Mouse (Mus musculus) MEL (cell line): ENCODE results near the gene Mea1. TPM values are rescaled to one million over a fixed set of nuclear protein-coding genes. Genes with fewer than 3 reads are reported as not detected.

Experiments used
- DNase-seq: peaks from one replicate; pipeline ENCODE4 v3.0.0; 2011; ENCODE audit warnings: low read depth, low spot score
- H3K27ac ChIP-seq: 2 replicates; pipeline ENCODE4 v1.5.1; 2012; ENCODE audit warnings: low read depth, mild to moderate bottlenecking, control low read depth, low read length, moderate library complexity; ENCODE audit not compliant: control insufficient read depth
- H3K27me3 ChIP-seq, 2 experiments: fragments of 150-350 bp in 1 of 2; sonication (generic) in 1 of 2; 2 replicates each; pipeline ENCODE4 v1.6.1; 2012; ENCODE audit warnings: low read length in 2 of 2, mild to moderate bottlenecking in 2 of 2, improper control_type of control experiment in 1 of 2, moderate library complexity in 1 of 2; ENCODE audit not compliant: insufficient read depth in 2 of 2, control insufficient read depth in 1 of 2
- H3K36me3 ChIP-seq, 2 experiments: 2 replicates each; pipeline ENCODE4 v1.6.1; 2012 to 2014; ENCODE audit warnings: low read length in 2 of 2, improper control_type of control experiment in 1 of 2, inconsistent platforms in 1 of 2, mild to moderate bottlenecking in 1 of 2; ENCODE audit not compliant: insufficient read depth in 2 of 2, control insufficient read depth in 1 of 2
- H3K4me1 ChIP-seq, 2 experiments: fragments of 150-350 bp in 1 of 2; sonication (generic) in 1 of 2; 2 replicates each; pipeline ENCODE4 v1.6.1; 2012; ENCODE audit warnings: low read length in 2 of 2, improper control_type of control experiment in 1 of 2, mild to moderate bottlenecking in 1 of 2; ENCODE audit not compliant: insufficient read depth in 2 of 2, control insufficient read depth in 1 of 2
- H3K4me3 ChIP-seq, 2 experiments: fragments of 150-350 bp in 1 of 2; sonication (generic) in 1 of 2; 2 replicates each; pipeline ENCODE4 v1.5.1; 2012; ENCODE audit warnings: low read depth in 2 of 2, low read length in 2 of 2, mild to moderate bottlenecking in 2 of 2, moderate library complexity in 2 of 2, control low read depth in 1 of 2, improper control_type of control experiment in 1 of 2; ENCODE audit not compliant: control insufficient read depth in 1 of 2, insufficient read depth in 1 of 2
- H3K79me2 ChIP-seq: 2 replicates; pipeline ENCODE4 v1.6.1; 2012; ENCODE audit warnings: mild to moderate bottlenecking, low read length, moderate library complexity; ENCODE audit not compliant: control insufficient read depth, poor library complexity, insufficient read depth
- H3K9ac ChIP-seq: 2 replicates; pipeline ENCODE4 v1.6.1; 2012; ENCODE audit warnings: low read depth, mild to moderate bottlenecking, control low read depth, low read length, moderate library complexity; ENCODE audit not compliant: control insufficient read depth, poor library complexity, severe bottlenecking
- H3K9me3 ChIP-seq: fragments of 150-350 bp; sonication (generic); replicated peaks from 2 replicates; pipeline ENCODE4 v1.6.1; 2012; ENCODE audit warnings: mild to moderate bottlenecking, low read length, improper control_type of control experiment, moderate library complexity; ENCODE audit not compliant: insufficient read depth
- BHLHE40 ChIP-seq: IDR thresholded peaks from 2 replicates; pipeline ENCODE4 v1.6.1; 2012; ENCODE audit warnings: low read depth, mild to moderate bottlenecking, inconsistent platforms, low read length, improper control_type of control experiment, borderline replicate concordance
- CHD2 ChIP-seq: IDR thresholded peaks from 2 replicates; pipeline ENCODE4 v1.6.1; 2011; ENCODE audit warnings: low read length, improper control_type of control experiment
- EP300 ChIP-seq, 2 experiments: IDR thresholded peaks; 2 replicates each; pipeline ENCODE4 v1.6.1; 2011; ENCODE audit warnings: improper control_type of control experiment in 2 of 2, low read length in 2 of 2, low read depth in 1 of 2, mild to moderate bottlenecking in 1 of 2
- ETS1 ChIP-seq: IDR thresholded peaks from 2 replicates; pipeline ENCODE4 v1.6.1; 2012; ENCODE audit warnings: low read depth, mild to moderate bottlenecking, inconsistent platforms, low read length, improper control_type of control experiment, moderate library complexity
- HCFC1 ChIP-seq: IDR thresholded peaks from 2 replicates; pipeline ENCODE4 v1.6.1; 2012; ENCODE audit warnings: low read depth, mild to moderate bottlenecking, inconsistent platforms, low read length, improper control_type of control experiment, moderate library complexity
- JUND ChIP-seq: IDR thresholded peaks from 2 replicates; pipeline ENCODE4 v1.6.1; 2011; ENCODE audit warnings: low read depth, mild to moderate bottlenecking, improper control_type of control experiment, low read length
- KAT2A ChIP-seq: conservative IDR thresholded peaks from 2 replicates; pipeline ENCODE4 v1.6.1; 2012; ENCODE audit warnings: low read depth, low read length, improper control_type of control experiment, inconsistent platforms
- MAX ChIP-seq: IDR thresholded peaks from 2 replicates; pipeline ENCODE4 v1.6.1; 2011; ENCODE audit warnings: low read length, improper control_type of control experiment
- MAZ ChIP-seq: IDR thresholded peaks from 2 replicates; pipeline ENCODE4 v1.6.1; 2012; ENCODE audit warnings: low read depth, mild to moderate bottlenecking, inconsistent platforms, low read length, improper control_type of control experiment
- MEF2A ChIP-seq: IDR thresholded peaks from 2 replicates; pipeline ENCODE4 v1.6.1; 2014; ENCODE audit warnings: low read depth, mild to moderate bottlenecking, inconsistent platforms, low read length, improper control_type of control experiment; ENCODE audit not compliant: poor library complexity, insufficient replicate concordance, severe bottlenecking; ENCODE audit errors: extremely low read depth
- MXI1 ChIP-seq: IDR thresholded peaks from 2 replicates; pipeline ENCODE4 v1.6.1; 2011; ENCODE audit warnings: mild to moderate bottlenecking, low read depth, low read length, improper control_type of control experiment
- MYB ChIP-seq: IDR thresholded peaks from 2 replicates; pipeline ENCODE4 v1.6.1; 2011; ENCODE audit warnings: mild to moderate bottlenecking, low read depth, low read length, improper control_type of control experiment
- MYC ChIP-seq: IDR thresholded peaks from 2 replicates; pipeline ENCODE4 v1.6.1; 2011; ENCODE audit warnings: low read depth, mild to moderate bottlenecking, low read length, improper control_type of control experiment, moderate library complexity
- POLR2AphosphoS5 ChIP-seq: IDR thresholded peaks from 2 replicates; pipeline ENCODE4 v1.6.1; 2012; ENCODE audit warnings: low read depth, borderline replicate concordance, mild to moderate bottlenecking, inconsistent platforms, low read length, moderate library complexity, mixed read lengths
- RCOR1 ChIP-seq: IDR thresholded peaks from 2 replicates; pipeline ENCODE4 v1.6.1; 2012; ENCODE audit warnings: low read depth, mild to moderate bottlenecking, inconsistent platforms, low read length, improper control_type of control experiment
- SIN3A ChIP-seq: IDR thresholded peaks from 2 replicates; pipeline ENCODE4 v1.6.1; 2012; ENCODE audit warnings: low read length, improper control_type of control experiment, inconsistent platforms
- SMC3 ChIP-seq: IDR thresholded peaks from 2 replicates; pipeline ENCODE4 v1.6.1; 2011; ENCODE audit warnings: low read depth, low read length, improper control_type of control experiment
- TAL1 ChIP-seq: IDR thresholded peaks from 2 replicates; pipeline ENCODE4 v1.6.1; 2012; ENCODE audit warnings: mild to moderate bottlenecking, inconsistent platforms, low read length, moderate library complexity, mixed read lengths
- TCF12 ChIP-seq: IDR thresholded peaks from 2 replicates; pipeline ENCODE4 v1.6.1; 2014; ENCODE audit warnings: low read depth, mild to moderate bottlenecking, inconsistent platforms, low read length, improper control_type of control experiment, moderate library complexity
- ZKSCAN1 ChIP-seq: IDR thresholded peaks from 2 replicates; pipeline ENCODE4 v1.6.1; 2012; ENCODE audit warnings: low read depth, mild to moderate bottlenecking, inconsistent platforms, low read length, improper control_type of control experiment, moderate library complexity
- polyA plus RNA-seq, 2 experiments: library from polyadenylated mRNA; stranded (reverse) in 1 of 2; unstranded in 1 of 2; fragments of >175 nt in 1 of 2; fragments of >200 nt in 1 of 2; gene quantifications; 2 replicates each; pipeline versions ENCODE4 v1.2.1 to v1.2.4; 2012; ENCODE audit warnings: low replicate concordance in 2 of 2, low read depth in 1 of 2; ENCODE audit not compliant: insufficient read length in 2 of 2, insufficient read depth in 1 of 2, missing spikeins in 1 of 2
- total RNA-seq: library from RNA; depleted of rRNA; stranded (reverse); fragments of 300-350 nt; gene quantifications from 2 replicates; pipeline ENCODE4 v1.2.3, GENCODE M21; 2012

The Mea1 gene
- total and polyA plus RNA-seq, 3 experiments, result 84.0 to 124 TPM; not detected in 1

- no peak overlapping the region for H3K9ac ChIP-seq
- no peak overlapping the region for H3K27ac ChIP-seq
- peaks cover 0 to 1% of the 10 kb centered on the region in 2 experiments; a peak in 1 of 4 replicates for H3K36me3 ChIP-seq
Measured at GRCm38 (mm10) chr17:46694517-46695063, 16.0 kb downstream of the Mea1 start.

GRCm38 (mm10) chr17:46698515-46698914 is 19.9 kb downstream of the Mea1 start:
- no peak for TF ChIP-seq ZKSCAN1
- TF ChIP-seq MYB, result no peak
- no peak for TF ChIP-seq CHD2
- no peak for TF ChIP-seq HCFC1
- TF ChIP-seq POLR2AphosphoS5, result no peak
- TF ChIP-seq SMC3, result no peak
- TF ChIP-seq MXI1, result no peak
- TF ChIP-seq ETS1, result no peak
- no peak for TF ChIP-seq SIN3A
- no peak for TF ChIP-seq TAL1
- no peak for TF ChIP-seq MEF2A
- no peak for TF ChIP-seq MAZ
- no peak for TF ChIP-seq EP300 (IDR thresholded peaks at IDR 0.05; ENCODE audit: low read depth in 1 of 2, low read length in 2 of 2)
- TF ChIP-seq TCF12, result no peak
- TF ChIP-seq MYC, result no peak
- Histone ChIP-seq H3K27ac (no peak overlapping the region), H3K36me3 (peaks cover 0 to 8% of the 10 kb centered on the region in 2 experiments; a peak in 2 of 4 replicates), H3K9ac (no peak overlapping the region), H3K4me1 (peaks cover under 1 to 15% of the 10 kb centered on the region in 2 experiments; a peak in 3 of 4 replicates), H3K9me3 (no peaks in the 10 kb centered on the region), H3K27me3 (no peaks in the 10 kb centered on the region), H3K79me2 (peaks cover 13% of the 10 kb centered on the region), H3K4me3 (no peak overlapping the region)
- DNase-seq, result no peak

More at GRCm38 (mm10) chr17:46694517-46695063, 16.0 kb downstream of the Mea1 start:
- H3K4me1 ChIP-seq, result no peaks in the 10 kb centered on the region
- H3K4me3 ChIP-seq, result no peak overlapping the region
- no peak for DNase-seq
- TF ChIP-seq EP300 (IDR thresholded peaks at IDR 0.05; ENCODE audit: low read depth in 1 of 2, low read length in 2 of 2) (no peak), MAX (no peak), KAT2A (no peak), CHD2 (no peak), MXI1 (no peak), BHLHE40 (no peak), RCOR1 (no peak), ETS1 (no peak), JUND (no peak), HCFC1 (no peak)
- H3K9me3 ChIP-seq, result no peaks in the 10 kb centered on the region
- H3K27me3 ChIP-seq, result no peaks in the 10 kb centered on the region
- H3K79me2 ChIP-seq, result no peaks in the 10 kb centered on the region
